Mouse (Mus musculus): ENCODE results near the gene Ppef2.

The Ppef2 gene

DNA sequence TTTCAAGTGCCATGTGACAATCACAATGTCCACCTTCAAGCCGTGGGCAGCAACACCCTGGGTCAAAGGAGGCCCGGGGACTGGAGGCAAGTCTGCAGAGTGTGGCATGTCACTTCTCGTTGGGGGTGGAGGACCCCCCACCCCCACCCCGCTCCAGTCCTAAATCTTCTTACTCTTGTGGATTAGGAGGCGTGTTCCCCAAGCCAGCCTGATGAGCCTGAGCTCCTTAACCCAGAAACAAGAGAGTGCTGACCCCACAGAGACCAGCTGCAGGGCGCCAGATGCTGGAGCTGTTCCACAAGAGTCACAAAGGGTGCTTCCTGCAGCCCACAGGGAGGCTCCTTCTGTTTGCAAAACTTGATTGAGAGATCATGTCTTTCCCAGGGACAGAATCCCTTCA, at the start of gene Ppef2:
Ppef2 (minus strand) TSS at position 61 of the 400 bp plus-strand sequence.
- no peak for TF ChIP-seq GATA4 (IDR thresholded peaks at IDR 0.05; ENCODE audit: insufficient replicate concordance, low read length)

DNA sequence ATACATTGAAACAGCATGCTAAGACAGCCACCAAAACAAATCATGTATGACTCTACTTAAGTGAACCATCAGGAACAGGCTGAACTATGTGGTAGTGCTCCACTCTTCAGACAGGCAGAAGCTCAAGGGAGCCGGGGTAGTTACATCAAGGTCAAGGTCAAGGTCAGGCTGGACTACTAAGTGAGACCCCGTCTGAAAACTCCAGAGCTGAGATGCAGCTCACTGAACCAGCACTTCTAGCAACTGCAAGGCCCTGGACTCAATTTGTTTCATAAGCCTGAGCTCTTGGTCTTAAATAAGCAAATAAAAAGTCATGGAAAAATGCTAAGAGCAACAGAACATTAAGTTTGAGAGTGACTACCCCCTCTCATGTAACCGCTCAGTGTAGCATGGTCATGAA, 48.2 kb upstream of the Ppef2 start:
- no peak for TF ChIP-seq GATA4 (IDR thresholded peaks at IDR 0.05; ENCODE audit: insufficient replicate concordance, low read length)

DNA sequence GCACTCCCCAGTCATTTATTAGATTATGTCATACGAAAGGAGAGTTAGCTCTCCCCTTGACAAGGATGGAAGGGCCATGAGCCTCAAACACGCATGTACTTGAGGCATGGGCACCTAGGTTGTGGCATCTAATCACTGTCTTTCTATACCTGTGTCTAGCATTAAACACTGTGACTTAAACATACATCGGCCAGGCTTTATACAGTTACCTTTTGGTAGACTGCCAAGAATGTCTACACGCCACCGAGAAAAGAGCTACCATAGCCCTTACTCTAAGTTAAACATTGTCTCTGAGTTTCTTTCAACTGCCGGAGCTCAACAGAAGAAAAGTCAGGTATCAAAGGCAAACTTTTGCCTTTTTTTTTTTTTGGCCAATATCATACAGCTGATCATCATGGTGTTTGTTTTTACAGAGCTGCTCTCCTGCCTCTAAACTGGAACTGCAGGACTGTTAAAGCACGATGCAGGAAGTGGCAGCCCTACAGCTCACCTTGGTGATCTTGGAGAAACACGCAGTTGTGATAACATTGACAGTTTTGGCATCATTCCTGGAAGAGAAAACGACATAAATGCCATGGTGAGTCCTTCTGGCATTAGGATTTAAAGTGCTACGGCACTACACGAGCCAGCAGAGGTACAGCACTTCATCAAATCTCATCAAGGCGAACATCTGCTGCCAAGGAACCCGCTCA, 46.2 kb upstream of the Ppef2 start:
- TF ChIP-seq GATA4 (IDR thresholded peaks at IDR 0.05; ENCODE audit: insufficient replicate concordance, low read length) = no peak

DNA sequence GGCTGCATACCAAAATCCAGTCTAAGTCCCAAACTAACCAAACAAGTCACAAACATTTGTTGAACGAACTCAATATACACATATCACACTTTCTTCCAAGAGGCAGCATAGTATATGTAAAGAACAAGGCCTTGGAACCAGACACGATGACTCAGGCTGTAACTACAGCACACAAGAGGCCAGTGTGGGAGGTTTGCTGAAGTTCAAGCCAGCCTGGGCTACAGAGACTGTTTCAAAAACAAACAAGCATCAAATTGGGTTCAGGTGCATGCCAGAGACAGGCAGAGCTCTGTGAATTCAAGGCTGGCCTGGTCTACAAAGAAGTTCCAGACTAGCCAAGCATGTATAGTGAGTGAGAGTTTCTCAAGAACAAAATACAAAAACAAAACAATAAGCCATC, 38.4 kb upstream of the Ppef2 start:
- no peak for TF ChIP-seq GATA4 (IDR thresholded peaks at IDR 0.05; ENCODE audit: insufficient replicate concordance, low read length)

DNA sequence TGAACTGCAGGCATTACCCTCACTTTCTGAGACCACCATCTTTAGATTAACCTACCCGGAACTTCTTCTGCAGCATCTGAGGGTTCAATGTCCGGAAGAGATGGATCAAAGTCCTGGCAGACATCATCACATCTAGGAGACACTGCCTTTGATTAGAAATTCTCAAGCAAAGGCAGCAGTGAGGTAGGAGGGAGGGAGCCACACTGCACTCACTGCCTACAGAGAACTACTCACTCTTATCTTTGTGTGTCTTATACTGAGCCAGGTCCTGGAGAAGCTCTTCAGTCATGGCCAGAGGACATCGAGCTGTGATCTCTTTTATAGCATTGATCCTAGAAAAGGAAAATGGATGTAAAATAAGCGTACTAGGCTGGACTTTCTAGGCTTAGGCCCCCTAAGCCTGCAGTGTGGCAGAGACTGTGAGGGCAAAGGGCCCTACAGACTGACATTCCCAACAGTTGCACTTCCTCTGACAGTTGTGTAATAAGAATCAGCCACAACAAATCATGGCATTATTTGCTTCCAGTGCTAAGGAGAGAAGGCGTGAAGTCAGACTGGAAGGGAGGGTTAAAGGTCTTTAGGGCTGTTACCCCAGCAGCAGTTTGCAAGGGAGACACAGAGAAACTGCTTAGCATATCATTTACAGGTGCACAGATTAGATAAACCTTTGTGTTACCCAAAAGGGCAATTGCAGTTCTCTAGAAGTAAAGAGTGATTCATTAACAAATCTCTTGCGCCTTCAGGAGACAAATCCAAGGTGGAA, 35.8 kb upstream of the Ppef2 start:
- no peak for TF ChIP-seq GATA4 (IDR thresholded peaks at IDR 0.05; ENCODE audit: insufficient replicate concordance, low read length)

DNA sequence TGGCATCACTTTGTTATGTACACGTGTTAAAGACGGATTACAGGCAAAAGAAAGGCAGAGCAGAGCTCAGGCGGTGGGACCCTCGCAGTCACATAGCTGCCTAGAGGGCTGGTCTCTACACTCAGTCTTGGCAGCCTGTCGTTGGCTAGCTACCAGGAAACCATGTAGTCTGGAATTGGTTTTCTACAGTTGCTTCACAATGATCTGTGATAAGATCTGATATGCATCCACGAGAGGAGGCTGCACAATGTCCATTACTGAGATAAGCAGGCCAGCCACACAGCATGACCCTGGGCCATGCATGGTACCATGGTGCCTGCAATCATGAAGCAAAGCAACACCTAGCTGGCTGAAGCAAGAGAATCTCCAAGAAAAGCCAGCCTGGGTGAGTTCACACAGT, 31.8 kb upstream of the Ppef2 start:
- no peak for TF ChIP-seq GATA4 (IDR thresholded peaks at IDR 0.05; ENCODE audit: insufficient replicate concordance, low read length)

DNA sequence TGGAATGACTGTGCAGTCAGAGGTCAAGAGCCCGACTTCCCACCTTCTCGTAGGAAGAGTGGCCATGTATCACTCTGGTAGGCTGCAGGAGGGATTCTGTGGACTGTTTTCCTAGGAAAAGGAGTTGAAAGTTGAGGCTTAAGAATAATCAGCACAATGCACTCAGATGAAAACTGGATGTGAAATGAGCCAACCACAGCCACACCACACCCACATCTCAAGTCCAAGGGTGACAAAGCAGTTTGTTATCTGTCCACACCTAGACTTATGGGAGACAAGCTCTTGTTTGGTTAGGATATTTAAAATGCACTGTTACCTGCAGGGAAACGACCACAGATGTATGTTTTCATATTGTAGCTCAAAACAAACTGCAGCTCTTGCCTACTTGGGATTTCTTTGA, 27.0 kb upstream of the Ppef2 start:
- no peak for TF ChIP-seq GATA4 (IDR thresholded peaks at IDR 0.05; ENCODE audit: insufficient replicate concordance, low read length)

DNA sequence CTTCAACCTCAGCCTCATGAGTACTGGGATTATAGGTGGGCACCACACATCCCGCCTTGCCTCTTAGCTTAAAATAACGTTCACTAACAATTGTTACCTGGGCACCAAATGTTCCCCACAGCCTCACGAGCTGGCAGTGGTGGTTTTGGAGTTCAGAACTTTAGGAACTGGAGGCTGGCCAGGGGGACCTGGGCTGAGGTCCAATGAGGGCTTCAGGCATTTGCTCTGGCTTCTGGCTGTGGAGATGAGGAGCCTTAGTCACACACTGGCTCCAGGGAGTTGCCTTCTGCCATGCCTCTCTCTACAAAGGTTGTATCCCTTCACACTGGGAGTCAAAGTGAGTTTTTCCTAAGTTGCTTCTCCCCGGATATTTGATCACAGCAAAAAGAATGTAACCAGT, 26.5 kb upstream of the Ppef2 start:
- no peak for TF ChIP-seq GATA4 (IDR thresholded peaks at IDR 0.05; ENCODE audit: insufficient replicate concordance, low read length)

- no peak for TF ChIP-seq GATA4 (IDR thresholded peaks at IDR 0.05; ENCODE audit: insufficient replicate concordance, low read length)
These were observed 23.0 kb upstream of the Ppef2 start for GRCm38 (mm10) chr5:92278942-92279537.

DNA sequence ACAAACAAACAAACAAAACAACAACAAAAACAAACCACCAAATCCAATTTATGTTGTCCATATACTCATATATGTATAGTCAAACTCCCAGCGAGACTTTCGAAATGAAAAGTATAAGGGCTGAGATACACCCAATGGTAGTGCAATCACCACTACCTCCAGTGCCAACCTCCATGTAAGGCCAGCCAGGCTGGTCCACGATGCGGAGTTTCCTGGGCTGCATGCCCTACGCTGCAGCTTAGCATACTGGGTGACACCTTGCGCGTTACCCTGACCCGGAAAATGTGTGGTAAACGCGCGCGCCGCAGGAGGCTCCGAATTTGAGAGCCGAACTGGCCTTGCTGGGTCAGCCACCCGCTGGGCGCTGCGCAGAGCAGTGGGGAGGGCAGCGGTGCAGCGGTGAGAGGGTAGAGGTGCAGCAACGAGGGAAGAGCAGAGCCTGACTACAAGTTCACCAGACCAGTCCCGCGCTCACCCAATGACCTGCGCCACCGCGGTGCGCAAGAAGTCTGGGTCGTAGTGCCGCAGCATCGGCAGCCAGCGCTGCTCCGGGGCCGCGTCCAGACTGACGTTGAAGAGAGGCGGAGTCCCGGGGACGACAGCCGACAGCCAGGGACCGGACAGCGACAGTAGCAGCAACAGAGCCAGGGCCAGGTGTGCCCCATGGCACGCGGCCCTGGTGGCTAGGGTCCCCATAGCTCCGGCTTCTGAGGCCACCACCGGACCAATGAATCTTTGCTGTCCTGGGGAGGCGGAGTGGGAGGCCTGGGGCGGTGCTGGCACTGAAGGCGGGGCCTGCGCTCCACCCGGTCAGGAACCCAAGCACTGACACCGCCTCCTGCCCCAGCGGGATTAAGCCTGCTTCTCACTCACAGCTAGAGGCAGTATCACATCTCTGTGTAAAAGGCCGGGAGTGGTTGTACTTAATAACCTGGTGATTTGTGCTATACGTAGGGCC, 21.6 kb upstream of the Ppef2 start, which contains the start of gene Naaa:
Naaa (minus strand) TSS at position 734 of the 958 bp plus-strand sequence.
- no peak for TF ChIP-seq GATA4 (IDR thresholded peaks at IDR 0.05; ENCODE audit: insufficient replicate concordance, low read length)

GRCm38 (mm10) chr5:92270496-92270895, 14.4 kb upstream of the Ppef2 start:
- TF ChIP-seq GATA4 (IDR thresholded peaks at IDR 0.05; ENCODE audit: insufficient replicate concordance, low read length) = no peak

DNA sequence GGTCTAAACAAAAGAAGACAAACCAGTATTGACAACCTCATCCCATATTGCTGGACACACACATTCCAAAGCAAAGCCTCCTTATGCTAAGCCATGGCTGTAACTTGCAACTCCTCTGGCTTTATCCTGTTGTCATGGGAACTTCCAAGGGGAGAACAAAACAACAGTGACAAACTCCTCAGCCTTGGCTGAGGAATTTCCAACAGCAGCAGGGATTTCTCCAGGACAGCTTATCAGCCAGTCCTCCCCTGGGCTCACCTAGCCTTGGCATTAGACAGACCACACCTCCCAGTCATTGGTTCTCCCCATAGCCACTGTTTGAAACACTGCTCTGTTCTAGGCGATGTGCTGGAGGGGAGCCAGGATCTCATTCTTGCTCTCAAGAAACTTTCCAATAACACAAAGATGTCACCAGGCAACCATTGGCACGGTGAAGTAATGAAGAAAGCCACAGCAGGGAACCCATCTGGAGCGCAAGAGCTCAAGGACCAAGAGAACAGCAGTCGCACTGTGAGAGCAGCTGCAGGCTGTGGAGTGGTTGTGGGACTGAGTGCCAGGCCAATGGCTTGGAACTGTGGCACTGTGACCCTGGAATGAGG, 7.8 kb upstream of the Ppef2 start:
- no peak for TF ChIP-seq GATA4 (IDR thresholded peaks at IDR 0.05; ENCODE audit: insufficient replicate concordance, low read length)

GRCm38 (mm10) chr5:92262646-92263045, 6.6 kb upstream of the Ppef2 start:
- no peak for TF ChIP-seq GATA4 (IDR thresholded peaks at IDR 0.05; ENCODE audit: insufficient replicate concordance, low read length)

DNA sequence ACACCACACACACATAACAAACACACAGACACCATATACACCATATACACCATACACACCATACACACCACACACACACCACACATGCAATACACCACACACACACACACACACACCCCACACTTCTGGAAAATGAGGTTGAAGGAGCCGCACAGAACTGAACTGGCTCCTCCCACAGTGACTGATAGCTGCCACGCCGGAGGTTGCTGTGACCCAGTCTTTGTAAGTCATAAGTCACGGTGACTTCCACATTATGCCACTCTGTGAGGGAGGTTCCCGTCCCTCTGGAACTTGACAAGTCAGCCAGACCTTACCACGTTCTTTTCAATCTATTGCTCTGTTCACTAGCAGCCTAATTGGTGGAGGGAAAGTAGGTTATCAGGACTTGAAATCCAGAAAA, 1.6 kb downstream of the Ppef2 start:
- TF ChIP-seq GATA4 (IDR thresholded peaks at IDR 0.05; ENCODE audit: insufficient replicate concordance, low read length) = no peak

All from liver, adult (tissue).